In the genomic region with DNA sequence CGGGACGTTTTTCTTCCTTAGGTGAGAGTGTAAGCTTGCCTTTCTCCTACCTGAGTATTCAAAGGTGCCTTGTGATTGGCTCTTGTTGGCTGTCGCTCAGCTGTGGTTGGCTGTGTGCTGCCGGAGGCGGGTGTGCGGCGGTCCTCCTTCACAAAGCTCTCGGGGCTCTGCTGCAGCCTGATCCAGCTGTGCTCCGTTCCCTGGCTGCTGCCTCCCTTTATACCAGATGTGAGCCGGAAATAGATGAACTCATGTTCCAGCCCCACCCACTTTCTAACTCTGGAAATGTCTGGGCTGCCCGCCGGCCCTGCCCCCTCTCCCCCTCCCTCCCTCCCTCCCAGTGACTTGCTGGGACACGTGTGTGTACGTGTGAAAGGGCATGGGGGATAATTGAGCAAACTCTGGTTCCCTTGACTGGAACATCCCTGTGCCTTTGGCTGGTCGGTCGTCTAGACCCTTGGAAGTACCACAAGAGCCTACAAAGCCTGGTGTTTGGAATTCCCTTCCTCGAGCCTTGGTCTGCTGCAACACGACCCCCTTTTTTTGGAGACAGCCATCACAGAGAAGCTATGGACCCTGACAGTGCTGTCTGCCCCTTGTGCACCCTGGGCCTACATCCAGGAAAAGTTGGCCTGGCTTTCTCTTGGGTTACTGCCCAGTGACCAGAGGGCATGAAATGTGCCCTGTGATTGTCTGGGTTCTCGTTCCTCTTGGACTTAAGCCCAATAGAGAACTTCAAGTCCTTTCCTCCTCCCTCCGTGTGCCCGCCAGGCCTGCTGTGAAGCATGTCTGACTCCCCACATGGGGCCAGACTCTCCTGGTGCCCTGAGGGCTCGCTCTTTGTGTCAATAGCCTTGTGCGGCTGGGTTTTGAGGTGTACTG, we compare ENCODE assay signal across 8 mouse cellular contexts. TPM values are rescaled to one million over a fixed set of nuclear protein-coding genes. Genes with fewer than 3 reads are reported as not detected.
DNase-seq lines count a peak whose midpoint lies in the region; ATAC-seq lines count a peak whose summit lies in the region.

A gene (minus strand): TSS at position 190 of the 882 bp plus-strand sequence.

- H3K9me3 ChIP-seq in hindbrain, embryonic 16.5 days (ENCODE audit: control insufficient read depth, low read length): no peaks in the 10 kb centered on the region

- peak within 1 kb of the TSS; percentile 28 for H3K4me3 ChIP-seq in hindbrain, embryonic 16.5 days (ENCODE audit: low read length)

- H3K27ac ChIP-seq in hindbrain, embryonic 16.5 days (ENCODE audit: low read depth, low read length): no peak within 1 kb of the TSS; the same call in 1 of the 2 replicates

- H3K4me2 ChIP-seq in hindbrain, embryonic 16.5 days (ENCODE audit: low read length): peak within 1 kb of the TSS; percentile 69

- no peaks in the 10 kb centered on the region for H3K36me3 ChIP-seq in hindbrain, embryonic 16.5 days (ENCODE audit: control insufficient read depth, insufficient read depth, low read length)

- peak; percentile 91 for ATAC-seq in frontal cortex, adult (ENCODE audit: low TSS enrichment)
- ATAC-seq in common myeloid progenitor, adult 5-6 weeks (replicated peaks; ENCODE audit: low read depth, poor library complexity, severe bottlenecking): peak; percentile 36; the same call in 1 of the 2 replicates
- peak; percentile 95 for ATAC-seq in hindbrain, embryonic 16.5 days

- WGBS in hindbrain, embryonic 16.5 days: 14% methylated on average over 23 of the region's 23 CpGs

- intact Hi-C loops in left cerebral cortex, postnatal 14 days (cut with DNase I): no loop called here

- H3K9ac ChIP-seq in hindbrain, embryonic 16.5 days (ENCODE audit: low read depth, low read length): peak within 1 kb of the TSS; percentile 60

- DNase-seq in frontal cortex, postnatal 25 days (ENCODE audit: low spot score in 2 of 2): no peak
- DNase-seq in gastrocnemius, postnatal 10 days: peak; percentile 69
- DNase-seq in left cerebral cortex, postnatal 14 days (ENCODE audit: low spot score in 2 of 2): peak; percentile 71 to 78
- peak; percentile 73 for DNase-seq in mesoderm, embryonic 11.5 days (ENCODE audit: low read depth, low spot score)
- DNase-seq in skeletal muscle tissue, adult 2 months (ENCODE audit: low read depth, low spot score): peak; percentile 95

- H3K27me3 ChIP-seq in hindbrain, embryonic 16.5 days (replicated peaks; ENCODE audit: control insufficient read depth, insufficient read depth, low read length): no peaks in the 10 kb centered on the region

- H3K4me1 ChIP-seq in hindbrain, embryonic 16.5 days (ENCODE audit: control insufficient read depth, insufficient read depth, low read depth, low read length): peaks cover 16% of the 10 kb centered on the region

RNA-seq across cellular contexts. Expression of the gene that starts here (rescaled TPM):
- total RNA-seq in common myeloid progenitor, adult 5-6 weeks (2017): not detected in 2 replicates
- 1 to 10 TPM; 2.2 to 2.9 TPM for total RNA-seq in gastrocnemius, postnatal 10 days (2021)
- 0.14 TPM in 1 of 2 replicates, not detected in the other for polyA plus RNA-seq in hindbrain, embryonic 16.5 days (2015; fragmentation: Nextera tagmentation; extraction: Ambion mirVana)
- 1 to 10 TPM in 1 of 2 experiments, under 1 TPM in 1; 0.76 to 1.3 TPM for total RNA-seq in left cerebral cortex, postnatal 14 days (2021)

Comparison
In these comparisons a context has a peak if more than half of its experiments do, and no peak if none do; other contexts are left out.
1. Peak in ATAC-seq in common myeloid progenitor, adult 5-6 weeks; RNA of the gene not detected or under 1 TPM.
2. Peak in ATAC-seq, H3K4me3 ChIP-seq, H3K9ac ChIP-seq and H3K4me2 ChIP-seq in hindbrain, embryonic 16.5 days; RNA of the gene not detected or under 1 TPM.
3. ATAC-seq: peak in every context shown above with its lines; median percentile 95 in hindbrain, embryonic 16.5 days; 91 in frontal cortex, adult; 36 in common myeloid progenitor, adult 5-6 weeks.
4. DNase-seq: peak in gastrocnemius, postnatal 10 days (single experiment), left cerebral cortex, postnatal 14 days (2 of 2), mesoderm, embryonic 11.5 days (single experiment) and skeletal muscle tissue, adult 2 months (single experiment); none in frontal cortex, postnatal 25 days (0 of 2).